Mouse (Mus musculus): ENCODE measurements around the gene Polr2h. TPM values are rescaled to one million over a fixed set of nuclear protein-coding genes. Genes with fewer than 3 reads are reported as not detected.
"Not testable (repeated sequence)": the region's sequence is repeated elsewhere in the genome, so short reads cannot be mapped to it uniquely, and the experiment has no call there.

The Polr2h gene
- polyA plus RNA-seq (2016; fragmentation: Nextera tagmentation; extraction: Ambion mirVana): 68.6 and 80.7 TPM in 2 replicates

GRCm38 (mm10) chr16:20717181-20717977, at the start of gene Polr2h, which contains the start of gene Clcn2:
TSS of gene Polr2h (plus strand) at chr16:20717665.
TSS of gene Clcn2 (minus strand) at chr16:20717746.
- peak; percentile 60 for ATAC-seq (ENCODE audit: low FRiP score)
- Histone ChIP-seq H3K27ac (peak within 1 kb of the TSS; percentile 93), H3K27me3 (no peaks in the 10 kb centered on the region), H3K4me2 (replicated peaks) (peak within 1 kb of the TSS; percentile 89), H3K4me1 (peaks cover 46% of the 10 kb centered on the region), H3K4me3 (peak within 1 kb of the TSS; percentile 67), H3K9ac (peak within 1 kb of the TSS; percentile 83), H3K36me3 (peaks cover 14% of the 10 kb centered on the region), H3K9me3 (replicated peaks) (no peaks in the 10 kb centered on the region)
- under 1% methylated on average over 58 of the region's 62 CpGs for WGBS

GRCm38 (mm10) chr16:20668013-20668412, 49.5 kb upstream of the Polr2h start, which contains the start of gene Eif4g1:
TSS of gene Eif4g1 (plus strand) at chr16:20668313.
- not testable (repeated sequence) for H3K27me3 ChIP-seq; H3K9ac ChIP-seq; H3K9me3 ChIP-seq (replicated peaks); H3K4me1 ChIP-seq; H3K4me3 ChIP-seq; ATAC-seq (ENCODE audit: low FRiP score); H3K4me2 ChIP-seq (replicated peaks); H3K27ac ChIP-seq
- H3K36me3 ChIP-seq: peaks cover 21% of the 10 kb centered on the region
- 96% methylated on average over 2 of the region's 6 CpGs for WGBS

- Histone ChIP-seq H3K36me3 (peaks cover 9% of the 10 kb centered on the region), H3K9ac (no peak overlapping the region), H3K4me1 (peaks cover 19% of the 10 kb centered on the region), H3K4me2 (replicated peaks) (no peak overlapping the region), H3K4me3 (no peak overlapping the region), H3K27ac (no peak overlapping the region), H3K9me3 (replicated peaks) (no peaks in the 10 kb centered on the region), H3K27me3 (no peaks in the 10 kb centered on the region)
- 87% methylated on average over 3 of the region's 3 CpGs for WGBS
- ATAC-seq (ENCODE audit: low FRiP score): no peak
These were observed 47.2 kb upstream of the Polr2h start for GRCm38 (mm10) chr16:20670291-20670690.

DNA sequence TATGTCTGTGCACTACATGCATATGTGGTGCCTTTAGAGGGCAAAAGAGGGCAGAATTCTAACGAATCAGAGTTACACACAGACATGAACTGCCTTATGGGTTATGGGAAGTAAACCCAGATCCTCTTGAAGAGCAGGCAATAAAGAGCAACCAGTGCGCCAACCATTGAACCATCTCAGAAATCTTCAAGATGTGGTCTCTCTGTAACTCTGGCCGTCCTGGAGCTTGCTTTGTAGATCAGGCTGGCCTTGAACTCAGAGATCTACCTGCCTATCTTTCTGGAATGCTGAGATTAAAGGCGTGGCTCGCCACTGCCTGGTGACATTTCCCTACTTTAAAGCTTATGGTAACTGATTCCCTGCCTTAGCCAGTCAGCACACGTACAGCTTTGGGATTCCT, 45.6 kb upstream of the Polr2h start:
- Histone ChIP-seq H3K9me3 (replicated peaks) (no peaks in the 10 kb centered on the region), H3K4me2 (replicated peaks) (peak overlapping the region; percentile 98), H3K27me3 (no peaks in the 10 kb centered on the region), H3K4me3 (peak overlapping the region; percentile 86; the same call in 1 of the 2 replicates), H3K4me1 (peaks cover 19% of the 10 kb centered on the region), H3K27ac (no peak overlapping the region), H3K9ac (no peak overlapping the region), H3K36me3 (peaks cover 17% of the 10 kb centered on the region)
- ATAC-seq (ENCODE audit: low FRiP score): no peak
- 26% methylated on average over 6 of the region's 6 CpGs for WGBS

- ATAC-seq (ENCODE audit: low FRiP score): peak; percentile 96
These were observed 45.0 kb upstream of the Polr2h start for GRCm38 (mm10) chr16:20672500-20672902.

GRCm38 (mm10) chr16:20672965-20673705, 44.3 kb upstream of the Polr2h start:
- H3K27ac ChIP-seq: peak overlapping the region; percentile 97
- peak overlapping the region; percentile 98 for H3K4me2 ChIP-seq (replicated peaks)
- H3K9ac ChIP-seq: peak overlapping the region; percentile 99
- no peaks in the 10 kb centered on the region for H3K27me3 ChIP-seq
- WGBS: under 1% methylated on average over 42 of the region's 78 CpGs
- peaks cover 29% of the 10 kb centered on the region for H3K36me3 ChIP-seq
- ATAC-seq (ENCODE audit: low FRiP score): peak; percentile 88
- H3K4me3 ChIP-seq: peak overlapping the region; percentile 86
- H3K9me3 ChIP-seq (replicated peaks): no peaks in the 10 kb centered on the region
- peaks cover 19% of the 10 kb centered on the region for H3K4me1 ChIP-seq

More at GRCm38 (mm10) chr16:20672500-20672902, 45.0 kb upstream of the Polr2h start:
- peaks cover 19% of the 10 kb centered on the region for H3K4me1 ChIP-seq
- H3K4me2 ChIP-seq (replicated peaks): peak overlapping the region; percentile 98
- 0% methylated on average over 36 of the region's 38 CpGs for WGBS
- peak overlapping the region; percentile 86 for H3K4me3 ChIP-seq
- no peaks in the 10 kb centered on the region for H3K9me3 ChIP-seq (replicated peaks)
- H3K36me3 ChIP-seq: peaks cover 23% of the 10 kb centered on the region
- H3K27ac ChIP-seq: peak overlapping the region; percentile 97
- H3K27me3 ChIP-seq: no peaks in the 10 kb centered on the region
- peak overlapping the region; percentile 99 for H3K9ac ChIP-seq

GRCm38 (mm10) chr16:20673706-20674303, 43.7 kb upstream of the Polr2h start:
- H3K4me3 ChIP-seq: peak overlapping the region; percentile 86
- no peak for ATAC-seq (ENCODE audit: low FRiP score)
- peak overlapping the region; percentile 99 for H3K9ac ChIP-seq
- peaks cover 19% of the 10 kb centered on the region for H3K4me1 ChIP-seq
- H3K9me3 ChIP-seq (replicated peaks): no peaks in the 10 kb centered on the region
- peak overlapping the region; percentile 98 for H3K4me2 ChIP-seq (replicated peaks)
- H3K27me3 ChIP-seq: no peaks in the 10 kb centered on the region
- H3K27ac ChIP-seq: peak overlapping the region; percentile 97; the same call in 1 of the 2 replicates
- WGBS: 11% methylated on average over 14 of the region's 14 CpGs
- peaks cover 36% of the 10 kb centered on the region for H3K36me3 ChIP-seq

DNA sequence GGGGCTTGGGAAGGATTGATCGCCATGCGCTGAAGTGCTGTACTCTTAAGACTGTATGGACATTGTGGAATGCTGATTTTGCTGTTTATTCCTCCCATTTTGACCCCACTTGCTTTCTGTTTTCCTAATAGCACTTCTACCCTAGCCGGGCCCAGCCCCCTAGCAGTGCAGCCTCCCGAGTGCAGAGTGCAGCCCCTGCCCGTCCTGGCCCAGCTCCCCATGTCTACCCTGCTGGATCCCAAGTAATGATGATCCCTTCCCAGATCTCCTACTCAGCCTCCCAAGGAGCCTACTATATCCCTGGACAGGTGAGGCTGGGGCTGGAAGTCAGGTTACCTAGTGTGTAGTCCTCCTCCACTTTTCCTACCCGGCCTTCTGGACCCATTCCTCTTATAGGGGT, 42.3 kb upstream of the Polr2h start:
- Histone ChIP-seq H3K36me3 (peaks cover 50% of the 10 kb centered on the region), H3K27me3 (no peaks in the 10 kb centered on the region), H3K4me3 (no peak overlapping the region), H3K4me1 (peaks cover 19% of the 10 kb centered on the region), H3K9ac (0 out of 2 replicates have a peak overlapping the region, but pooled peaks have one; percentile 8), H3K27ac (no peak overlapping the region), H3K9me3 (replicated peaks) (no peaks in the 10 kb centered on the region), H3K4me2 (replicated peaks) (0 out of 2 replicates have a peak overlapping the region, but pooled peaks have one; percentile 98)
- ATAC-seq (ENCODE audit: low FRiP score): no peak
- 87% methylated on average over 6 of the region's 6 CpGs for WGBS

- no peak for ATAC-seq (ENCODE audit: low FRiP score)
- H3K27me3 ChIP-seq: no peaks in the 10 kb centered on the region
- H3K9me3 ChIP-seq (replicated peaks): no peaks in the 10 kb centered on the region
- peaks cover 19% of the 10 kb centered on the region for H3K4me1 ChIP-seq
- WGBS: 93% methylated on average over 4 of the region's 4 CpGs
- H3K4me2 ChIP-seq (replicated peaks): no peak overlapping the region
- no peak overlapping the region for H3K27ac ChIP-seq
- peaks cover 65% of the 10 kb centered on the region for H3K36me3 ChIP-seq
- H3K9ac ChIP-seq: no peak overlapping the region
- H3K4me3 ChIP-seq: no peak overlapping the region
These were observed 40.8 kb upstream of the Polr2h start for GRCm38 (mm10) chr16:20676702-20677101.

- H3K9me3 ChIP-seq (replicated peaks): no peaks in the 10 kb centered on the region
- H3K4me3 ChIP-seq: no peak overlapping the region
- 75% methylated on average over 5 of the region's 5 CpGs for WGBS
- no peak overlapping the region for H3K9ac ChIP-seq
- H3K4me1 ChIP-seq: peaks cover 19% of the 10 kb centered on the region
- H3K27me3 ChIP-seq: no peaks in the 10 kb centered on the region
- H3K36me3 ChIP-seq: peaks cover 72% of the 10 kb centered on the region
- no peak overlapping the region for H3K27ac ChIP-seq
- ATAC-seq (ENCODE audit: low FRiP score): no peak
- H3K4me2 ChIP-seq (replicated peaks): no peak overlapping the region
These were observed 40.1 kb upstream of the Polr2h start for GRCm38 (mm10) chr16:20677380-20677779.

DNA sequence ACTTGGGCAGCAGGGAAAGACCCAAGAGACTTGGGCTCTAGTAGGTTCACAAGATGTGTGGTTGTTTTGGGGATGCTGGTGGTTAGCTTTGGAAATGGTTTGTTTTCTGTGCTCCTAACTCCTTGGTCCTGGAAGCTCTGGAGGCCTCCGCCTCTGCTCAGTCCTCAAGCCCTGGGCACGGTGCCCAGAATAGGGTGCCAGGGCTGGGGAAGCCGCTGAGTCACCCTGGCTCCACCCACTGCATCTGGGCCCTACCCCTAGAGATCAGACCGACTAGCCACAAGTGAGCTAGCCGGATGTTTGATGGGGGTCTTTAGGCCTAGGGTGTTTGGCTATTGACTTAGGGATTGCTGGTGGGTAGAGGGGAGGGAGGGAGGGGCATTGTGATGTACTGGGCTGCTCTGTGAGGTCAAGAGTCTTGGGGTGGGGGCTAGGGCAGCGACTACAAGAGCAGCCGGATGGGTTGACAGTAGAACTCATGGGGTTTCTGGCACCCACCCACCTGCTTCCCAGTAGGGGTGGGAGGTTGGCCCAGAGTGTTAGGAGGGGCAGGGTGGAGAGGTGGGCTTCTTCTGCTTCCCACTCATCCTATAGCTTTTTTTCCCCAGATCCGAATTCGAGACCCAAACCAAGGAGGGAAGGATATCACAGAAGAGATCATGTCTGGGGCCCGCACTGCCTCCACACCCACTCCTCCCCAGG, 39.3 kb upstream of the Polr2h start:
- WGBS: 80% methylated on average over 9 of the region's 10 CpGs
- Histone ChIP-seq H3K27me3 (no peaks in the 10 kb centered on the region), H3K36me3 (peaks cover 79% of the 10 kb centered on the region), H3K4me2 (replicated peaks) (no peak overlapping the region), H3K4me1 (peaks cover 19% of the 10 kb centered on the region), H3K9me3 (replicated peaks) (no peaks in the 10 kb centered on the region), H3K4me3 (no peak overlapping the region), H3K9ac (no peak overlapping the region), H3K27ac (no peak overlapping the region)
- ATAC-seq (ENCODE audit: low FRiP score): no peak
